Mouse (Mus musculus): Measurements from ENCODE around the gene Pdcd1lg2. TPM values are rescaled to one million over a fixed set of nuclear protein-coding genes. Genes with fewer than 3 reads are reported as not detected.
A peak's percentile ranks its signal among the peaks of the same experiment; 100 is the strongest.
"Not testable (repeated sequence)": the region's sequence is repeated elsewhere in the genome, so short reads cannot be mapped to it uniquely, and the experiment has no call there.

Gene Pdcd1lg2
- total RNA-seq, 2 experiments from 2014 or later = not detected

DNA sequence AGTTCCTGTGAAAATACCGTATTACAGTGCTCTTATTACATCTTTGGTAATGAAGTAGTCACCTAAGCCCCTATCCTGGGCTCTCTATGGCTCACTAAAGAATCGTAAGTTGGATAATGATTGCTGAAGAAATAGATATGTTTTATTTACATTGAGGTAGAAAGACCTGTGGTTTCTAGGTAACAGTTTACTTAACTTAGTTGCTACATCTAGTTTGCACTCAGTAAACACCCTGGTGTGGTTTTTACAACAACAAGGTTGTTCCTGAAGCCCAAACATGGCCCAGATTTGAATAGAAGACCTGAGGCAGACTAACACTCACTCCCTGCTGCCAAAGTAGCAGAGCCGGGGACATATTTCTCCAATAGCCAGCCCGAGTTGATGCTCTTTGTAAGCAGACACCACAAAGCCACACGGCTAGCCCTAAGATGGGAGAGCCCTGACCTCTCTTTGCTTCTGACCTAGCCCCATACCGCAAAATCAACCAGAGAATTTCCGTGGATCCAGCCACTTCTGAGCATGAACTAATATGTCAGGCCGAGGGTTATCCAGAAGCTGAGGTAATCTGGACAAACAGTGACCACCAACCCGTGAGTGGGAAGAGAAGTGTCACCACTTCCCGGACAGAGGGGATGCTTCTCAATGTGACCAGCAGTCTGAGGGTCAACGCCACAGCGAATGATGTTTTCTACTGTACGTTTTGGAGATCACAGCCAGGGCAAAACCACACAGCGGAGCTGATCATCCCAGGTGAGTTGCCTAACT lies 30.7 kb upstream of the Pdcd1lg2 start:
- no peak for DNase-seq
- intact Hi-C loops (cut with DNase I) = no loop called here

DNA sequence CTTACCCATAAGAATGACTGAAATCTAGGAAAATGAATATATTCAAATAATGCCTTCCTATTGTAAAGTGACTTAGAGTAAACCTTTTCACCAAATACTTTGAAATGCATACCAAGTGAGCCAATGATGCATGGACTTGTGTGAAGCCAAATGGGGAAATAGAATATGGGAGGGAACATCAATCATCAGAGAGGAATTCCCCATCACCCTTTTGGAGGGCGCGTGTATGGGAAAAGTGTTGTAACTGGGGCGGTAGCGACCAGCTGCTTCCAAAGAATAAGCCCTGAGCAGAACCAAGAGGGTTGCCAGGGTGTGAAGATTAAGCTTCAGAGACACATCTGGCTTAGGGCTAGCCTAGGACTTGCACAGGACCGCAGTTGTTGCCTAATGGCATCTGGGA lies 27.4 kb upstream of the Pdcd1lg2 start:
- no peak for DNase-seq
- intact Hi-C loops (cut with DNase I) = no loop called here

DNA sequence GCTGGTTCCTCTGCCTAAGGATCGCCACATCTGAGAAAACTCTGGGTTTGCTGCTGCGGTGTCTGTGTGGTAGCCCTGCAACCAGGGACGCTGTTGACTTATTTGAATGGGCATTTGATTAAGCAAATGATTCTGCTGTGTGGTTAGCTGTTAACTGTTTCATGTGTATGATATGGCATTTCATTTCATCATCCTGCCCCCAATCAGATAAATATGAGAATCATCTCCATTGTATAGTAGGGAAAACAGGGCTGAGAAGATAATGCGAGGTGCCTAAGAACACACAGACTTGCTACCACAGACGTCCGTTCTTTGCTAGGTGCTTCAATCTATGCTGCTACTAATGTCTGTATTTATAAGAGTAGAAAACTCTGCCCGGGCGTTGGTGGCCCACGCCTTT lies 26.3 kb upstream of the Pdcd1lg2 start:
- no peak for DNase-seq

DNA sequence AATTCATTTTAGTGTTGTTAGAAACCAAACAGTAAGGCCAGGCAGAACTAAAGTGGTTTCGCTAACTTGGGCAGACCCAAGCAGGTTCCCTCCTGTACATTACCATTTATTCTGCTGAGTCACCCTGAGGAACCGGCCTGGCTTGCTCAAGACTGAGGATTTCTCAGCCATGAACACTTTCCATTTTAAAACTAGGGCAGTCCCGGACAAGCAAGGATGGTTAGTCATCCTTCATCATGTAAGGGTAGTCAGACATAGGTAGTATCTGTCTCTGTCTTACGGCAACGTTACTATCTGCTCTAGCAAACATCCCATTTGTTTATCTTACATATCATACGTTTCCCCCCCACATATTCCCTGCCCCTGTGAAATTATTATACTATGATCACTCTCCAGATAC lies 25.7 kb upstream of the Pdcd1lg2 start:
- intact Hi-C loops (cut with DNase I) = no loop called here
- no peak for DNase-seq

More for the DNA sequence above, 26.3 kb upstream of the Pdcd1lg2 start:
- intact Hi-C loops (cut with DNase I) = no loop called here

DNA sequence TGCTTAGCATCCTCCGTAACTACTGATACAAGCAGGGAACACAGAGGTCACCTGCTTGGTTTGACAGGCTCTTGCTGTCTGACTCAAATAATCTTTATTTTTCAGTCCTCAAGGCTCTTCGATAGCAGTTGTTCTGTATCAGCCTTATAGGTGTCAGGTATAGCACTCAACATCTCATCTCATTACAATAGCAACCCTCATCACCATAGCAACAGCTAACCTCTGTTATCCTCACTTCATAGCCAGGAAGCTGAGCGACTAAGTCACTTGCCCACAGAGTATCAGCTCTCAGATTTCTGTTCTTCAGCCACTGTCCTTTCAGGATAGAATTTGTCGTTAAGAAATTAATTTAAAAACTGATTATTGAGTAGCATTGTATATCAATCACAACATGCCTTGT lies 24.9 kb upstream of the Pdcd1lg2 start:
- intact Hi-C loops (cut with DNase I) = no loop called here
- DNase-seq = no peak

DNA sequence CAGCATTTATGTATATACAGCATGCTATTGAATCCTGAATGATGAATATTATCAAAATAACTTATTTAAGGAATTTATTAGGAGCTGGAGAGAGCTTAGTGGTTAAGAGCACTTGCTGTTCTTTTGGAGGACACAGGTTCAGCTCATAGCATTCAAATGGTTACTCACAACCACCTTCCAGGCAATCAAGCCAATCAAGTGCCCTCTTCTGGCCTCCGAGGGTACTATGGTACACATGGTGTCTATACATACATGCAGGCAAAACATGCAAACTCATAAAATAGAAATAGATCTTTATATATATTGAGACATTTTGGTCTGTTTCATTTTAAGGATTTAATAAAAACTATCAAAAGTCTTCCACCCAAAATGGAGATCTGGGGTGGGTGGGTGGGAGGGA lies 21.9 kb upstream of the Pdcd1lg2 start:
- no peak for DNase-seq
- intact Hi-C loops (cut with DNase I) = no loop called here

- intact Hi-C loops (cut with DNase I) = no loop called here
- DNase-seq = no peak
Observed at GRCm38 (mm10) chr19:29390483-29390882, 20.2 kb upstream of the Pdcd1lg2 start.

DNA sequence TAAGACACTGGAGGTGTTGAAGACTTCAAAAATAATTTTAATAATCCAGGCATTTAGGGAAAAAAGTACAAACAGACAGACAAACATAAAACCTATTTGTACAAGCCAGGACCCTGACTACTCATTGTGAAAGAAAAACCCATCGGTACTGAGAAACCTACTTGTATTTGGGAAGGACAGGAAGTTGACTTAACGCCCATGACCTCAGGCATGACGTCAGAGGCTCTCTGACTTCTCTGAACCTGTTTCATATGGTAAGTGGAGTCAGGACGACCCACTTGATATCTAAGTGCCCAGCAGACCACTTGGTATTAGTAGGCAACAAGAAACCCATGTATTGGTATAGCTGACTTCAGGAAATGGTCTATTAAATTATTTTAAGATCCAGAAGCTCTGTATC lies 19.4 kb upstream of the Pdcd1lg2 start:
- intact Hi-C loops (cut with DNase I) = no loop called here
- DNase-seq = no peak

- intact Hi-C loops (cut with DNase I) = no loop called here
- DNase-seq = no peak
Observed at GRCm38 (mm10) chr19:29393333-29393732, 17.4 kb upstream of the Pdcd1lg2 start.

DNA sequence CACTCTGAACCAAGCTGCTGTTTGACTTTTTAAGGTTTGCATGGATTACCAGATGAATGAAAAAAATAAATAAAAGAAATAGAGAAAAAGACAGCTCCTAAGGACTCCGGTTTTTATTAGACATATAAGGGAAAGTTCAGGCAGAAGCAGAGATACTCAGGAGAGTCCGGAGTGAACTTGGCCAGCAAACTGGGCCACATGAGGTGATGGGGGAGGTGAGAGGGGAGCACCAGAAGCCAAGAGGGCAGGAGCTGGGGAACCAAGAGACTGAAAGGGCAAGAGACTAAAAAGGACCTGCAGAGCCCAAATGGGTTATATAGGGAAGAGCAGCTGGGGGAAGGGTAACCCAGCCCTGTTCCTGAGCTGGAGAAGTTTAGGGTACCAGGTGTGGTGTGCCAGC lies 16.0 kb upstream of the Pdcd1lg2 start:
- intact Hi-C loops (cut with DNase I) = no loop called here
- no peak for DNase-seq

- intact Hi-C loops (cut with DNase I) = no loop called here
- no peak for DNase-seq
Observed at GRCm38 (mm10) chr19:29396353-29396752, 14.4 kb upstream of the Pdcd1lg2 start.

DNA sequence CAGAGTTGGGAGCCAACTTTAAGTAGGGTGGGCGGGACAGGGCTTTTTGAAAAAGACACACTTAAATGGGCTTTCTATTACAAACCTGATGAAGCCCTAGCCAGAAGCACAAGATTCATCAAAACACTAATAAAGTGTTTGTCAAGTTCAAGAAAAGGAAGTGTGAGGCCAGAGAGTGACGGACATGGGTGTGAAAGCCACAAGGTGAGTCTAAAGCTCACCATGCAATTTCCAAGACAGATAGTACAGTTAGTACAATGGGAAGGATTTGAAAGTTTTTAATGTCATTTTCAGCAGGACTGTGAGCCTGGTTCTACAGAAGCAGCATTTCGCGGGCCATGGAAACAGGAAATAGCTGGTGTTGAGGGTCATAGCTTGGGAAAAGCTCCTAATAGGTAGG lies 10.9 kb upstream of the Pdcd1lg2 start:
- intact Hi-C loops (cut with DNase I) = no loop called here
- DNase-seq = no peak

- no peak for DNase-seq
- intact Hi-C loops (cut with DNase I) = no loop called here
Observed at GRCm38 (mm10) chr19:29400466-29400865, 10.3 kb upstream of the Pdcd1lg2 start.

- intact Hi-C loops (cut with DNase I) = no loop called here
- no peak for DNase-seq
Observed at GRCm38 (mm10) chr19:29402621-29403020, 8.1 kb upstream of the Pdcd1lg2 start.

DNA sequence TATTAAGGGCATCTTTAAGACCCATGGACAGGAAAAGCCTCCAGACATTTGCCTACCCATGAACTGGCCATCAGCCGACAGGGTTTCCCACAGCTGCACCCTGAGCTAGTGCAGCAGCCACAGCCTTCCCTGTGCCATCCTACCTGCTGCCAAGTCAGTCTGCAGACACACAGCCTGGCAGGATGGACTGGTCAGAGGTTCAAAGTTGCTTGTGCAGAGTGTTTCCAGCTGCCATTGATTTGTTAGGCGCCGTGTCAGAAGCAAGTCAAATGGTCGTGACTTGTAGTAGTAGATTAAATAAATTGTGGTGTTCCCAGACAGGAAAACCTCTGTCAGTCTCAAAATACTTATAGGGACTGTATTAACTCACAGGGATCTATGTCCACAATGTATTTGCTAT lies 7.5 kb upstream of the Pdcd1lg2 start:
- intact Hi-C loops (cut with DNase I) = no loop called here
- no peak for DNase-seq

DNA sequence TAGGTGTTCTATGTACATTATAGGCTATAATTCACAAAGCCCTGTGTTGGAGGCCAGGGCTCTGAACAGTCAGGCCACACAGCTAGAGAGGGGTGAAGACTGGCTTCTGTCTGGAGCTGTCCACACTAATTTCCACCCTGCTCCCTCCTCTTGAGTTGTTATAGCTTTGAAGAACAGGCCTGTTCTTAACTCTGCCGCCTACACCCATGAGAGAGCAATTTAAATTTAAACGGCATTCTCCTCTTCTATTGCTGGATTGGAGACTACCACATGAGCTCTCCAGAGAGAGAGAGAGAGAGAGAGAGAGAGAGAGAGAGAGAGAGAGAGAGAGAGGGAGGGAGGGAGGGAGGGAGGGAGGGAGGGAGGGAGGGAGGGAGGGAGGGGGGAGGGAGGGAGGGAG lies 5.3 kb upstream of the Pdcd1lg2 start:
- intact Hi-C loops (cut with DNase I) = no loop called here
- DNase-seq = no peak

DNA sequence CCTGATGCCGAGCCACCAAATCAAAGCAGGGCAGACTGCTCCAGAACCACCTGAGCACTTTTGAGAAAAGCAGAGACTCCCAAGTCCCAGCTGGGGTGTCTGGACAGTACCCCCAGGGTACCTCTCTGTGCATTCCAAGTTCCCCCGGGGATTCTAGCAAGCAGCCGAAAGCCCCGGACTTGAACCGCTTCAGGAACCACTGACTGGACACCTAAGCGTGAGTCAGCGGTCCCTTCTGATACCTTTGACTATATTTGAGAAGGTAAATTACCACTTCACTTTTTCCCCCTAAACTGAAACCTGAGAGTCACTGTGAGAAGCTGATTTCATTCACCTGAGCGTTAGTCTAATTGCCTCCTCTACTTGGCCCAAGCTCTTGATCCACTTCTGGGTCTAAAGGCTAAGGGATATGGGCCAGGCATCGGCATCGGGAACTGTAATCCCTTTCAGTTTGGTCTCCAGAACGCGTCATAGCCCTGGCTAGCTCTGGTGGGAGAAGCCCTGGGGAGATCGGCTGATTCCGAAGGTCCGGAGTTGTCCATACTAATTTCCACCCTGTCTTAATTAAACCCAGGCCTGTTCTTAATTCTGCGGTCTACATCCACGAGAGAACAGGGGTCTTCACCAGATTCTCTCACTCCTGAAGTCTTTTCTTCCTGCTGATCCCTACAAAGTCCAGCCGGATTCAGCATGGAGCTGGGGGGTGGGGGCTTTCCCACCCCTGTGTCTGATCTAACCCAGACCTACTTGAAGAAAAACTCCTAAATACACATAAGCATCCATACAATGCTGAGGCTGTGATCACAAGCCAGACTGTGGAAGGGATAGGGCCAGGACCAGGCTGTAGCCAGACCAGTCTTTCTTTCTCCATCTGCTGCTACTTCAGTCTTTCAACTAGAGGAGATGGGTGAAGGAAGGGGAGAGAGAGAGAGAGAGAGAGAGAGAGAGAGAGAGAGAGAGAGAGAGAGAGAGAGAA lies 4.4 kb upstream of the Pdcd1lg2 start:
- no peak for DNase-seq

GRCm38 (mm10) chr19:29412476-29413420 lies 2.0 kb downstream of the Pdcd1lg2 start:
- DNase-seq = peak in 1 of 2 experiments; percentile 45
- intact Hi-C loops (cut with DNase I) = no loop called here

More for the DNA sequence above, 4.4 kb upstream of the Pdcd1lg2 start:
- intact Hi-C loops (cut with DNase I) = no loop called here

DNA sequence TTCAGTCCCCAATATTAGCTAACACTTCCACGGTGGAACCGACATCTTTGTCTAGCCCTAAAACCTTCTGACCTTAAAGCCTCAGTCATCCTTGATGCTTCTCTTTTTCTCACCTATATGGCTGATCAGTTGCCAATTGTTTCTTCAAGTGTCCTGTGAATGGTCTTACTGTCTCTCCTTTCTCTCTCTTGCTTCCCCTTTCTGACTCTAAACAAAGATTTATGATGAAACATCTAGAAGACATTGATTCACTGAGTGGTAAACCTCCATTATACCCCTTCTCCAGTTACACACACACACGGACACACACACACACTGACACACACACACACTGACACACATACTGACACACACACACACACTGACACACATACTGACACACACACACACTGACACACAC lies 3.8 kb downstream of the Pdcd1lg2 start:
- DNase-seq = no peak
- intact Hi-C loops (cut with DNase I) = no loop called here

DNA sequence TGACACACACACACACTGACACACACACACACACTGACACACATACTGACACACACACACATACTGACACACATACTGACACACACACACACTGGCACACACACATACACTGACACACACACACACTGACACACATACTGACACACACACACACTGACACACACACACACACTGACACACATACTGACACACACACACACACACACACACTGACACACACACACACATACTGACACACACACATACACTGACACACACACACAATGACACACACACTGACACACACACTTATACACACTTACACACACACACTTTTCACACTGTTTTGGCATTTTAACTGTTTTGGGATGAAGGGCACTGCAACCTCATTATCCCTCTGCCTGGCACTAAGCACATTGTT lies 4.2 kb downstream of the Pdcd1lg2 start:
- intact Hi-C loops (cut with DNase I); DNase-seq: not testable (repeated sequence)
